Mouse (Mus musculus) forebrain, embryonic 15.5 days (tissue): Measurements from ENCODE around the gene Macf1. TPM values are rescaled to one million over a fixed set of nuclear protein-coding genes. Genes with fewer than 3 reads are reported as not detected.
"Not testable (repeated sequence)": the region's sequence is repeated elsewhere in the genome, so short reads cannot be mapped to it uniquely, and the experiment has no call there.

Experiments
- ATAC-seq: fragments of 200-750 bp; cut with Nextera tagmentation; replicated peaks from 2 replicates; pipeline ENCODE4 v1.8.0; 2017; ENCODE audit warnings: mild to moderate bottlenecking, moderate TSS enrichment, moderate library complexity
- H3K27ac ChIP-seq: fragments of 300-500 bp; sonication (generic); replicated peaks from 2 replicates; pipeline ENCODE4 v1.5.1; 2015; ENCODE audit warnings: mild to moderate bottlenecking, inconsistent platforms
- H3K27me3 ChIP-seq: fragments of 300-500 bp; sonication (generic); 2 replicates; pipeline ENCODE4 v1.6.1; 2015; ENCODE audit warnings: inconsistent platforms
- H3K36me3 ChIP-seq: fragments of 300-500 bp; sonication (generic); 2 replicates; pipeline ENCODE4 v1.6.1; 2015; ENCODE audit warnings: mild to moderate bottlenecking, inconsistent platforms
- H3K4me1 ChIP-seq: fragments of 300-500 bp; sonication (generic); 2 replicates; pipeline ENCODE4 v1.6.1; 2015; ENCODE audit warnings: inconsistent platforms
- H3K4me2 ChIP-seq: fragments of 300-500 bp; sonication (generic); replicated peaks from 2 replicates; pipeline ENCODE4 v1.6.1; 2015; ENCODE audit warnings: mild to moderate bottlenecking, inconsistent platforms
- H3K4me3 ChIP-seq: fragments of 300-500 bp; sonication (generic); 2 replicates; pipeline ENCODE4 v1.5.1; 2015; ENCODE audit warnings: mild to moderate bottlenecking, inconsistent platforms
- H3K9ac ChIP-seq: fragments of 300-500 bp; sonication (generic); replicated peaks from 2 replicates; pipeline ENCODE4 v1.6.1; 2015; ENCODE audit warnings: mild to moderate bottlenecking, inconsistent platforms
- H3K9me3 ChIP-seq: fragments of 300-500 bp; sonication (generic); 2 replicates; pipeline ENCODE4 v1.6.1; 2016; ENCODE audit warnings: inconsistent platforms
- WGBS: fragments of 180-500 bp; shearing (Covaris S2); methylation state at CpG from one replicate; pipeline ENCODE4 v1.1.7; 2015; ENCODE audit warnings: mixed read lengths; 5-methylcytosine and 5-hydroxymethylcytosine counted together
- polyA plus RNA-seq: library from polyadenylated mRNA; unstranded; fragments of >200 nt; fragmentation: Nextera tagmentation; extraction: Ambion mirVana; gene quantifications from 2 replicates; pipeline ENCODE4 v1.2.1, GENCODE M21; 2015

Macf1 gene
- polyA plus RNA-seq, 1 experiment from 2014 or later = 76.0 TPM

DNA sequence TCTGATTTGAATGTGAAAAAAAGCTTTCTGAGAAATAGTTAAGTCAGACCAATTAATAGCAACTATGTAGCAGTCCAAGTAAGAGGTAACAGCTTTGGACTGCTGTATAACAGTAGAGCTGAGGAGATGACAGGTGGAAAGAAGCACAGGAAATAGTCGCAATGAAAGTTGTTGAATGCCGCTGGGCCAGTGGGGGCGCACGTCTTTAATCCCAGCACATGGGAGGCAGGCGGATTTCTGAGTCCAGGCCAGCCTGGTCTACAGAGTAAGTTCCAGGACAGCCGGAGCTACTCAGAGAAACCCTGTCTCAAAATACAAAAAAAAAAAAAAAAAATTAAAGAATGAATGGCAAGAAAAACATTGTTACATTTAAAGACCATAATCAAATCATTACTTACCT lies 35.0 kb downstream of the Macf1 start:
- no peak overlapping the region for H3K4me3 ChIP-seq
- H3K4me2 ChIP-seq = no peak overlapping the region
- H3K9ac ChIP-seq = no peak overlapping the region
- no peaks in the 10 kb centered on the region for H3K27me3 ChIP-seq
- 84% methylated on average over 6 of the region's 6 CpGs for WGBS
- H3K36me3 ChIP-seq = 0 out of 2 replicates have a peak, but pooled peaks cover 4% of the 10 kb centered on the region
- no peak overlapping the region for H3K27ac ChIP-seq
- ATAC-seq = no peak
- no peaks in the 10 kb centered on the region for H3K9me3 ChIP-seq
- H3K4me1 ChIP-seq = no peaks in the 10 kb centered on the region

GRCm38 (mm10) chr4:123647668-123648067 lies 36.5 kb downstream of the Macf1 start:
- no peak for ATAC-seq
- WGBS = 91% methylated on average over 4 of the region's 4 CpGs
- Histone ChIP-seq H3K4me2 (no peak overlapping the region), H3K4me1 (peaks cover 10% of the 10 kb centered on the region), H3K9me3 (no peaks in the 10 kb centered on the region), H3K9ac (no peak overlapping the region), H3K27me3 (no peaks in the 10 kb centered on the region), H3K4me3 (no peak overlapping the region), H3K27ac (no peak overlapping the region), H3K36me3 (0 out of 2 replicates have a peak, but pooled peaks cover 4% of the 10 kb centered on the region)

DNA sequence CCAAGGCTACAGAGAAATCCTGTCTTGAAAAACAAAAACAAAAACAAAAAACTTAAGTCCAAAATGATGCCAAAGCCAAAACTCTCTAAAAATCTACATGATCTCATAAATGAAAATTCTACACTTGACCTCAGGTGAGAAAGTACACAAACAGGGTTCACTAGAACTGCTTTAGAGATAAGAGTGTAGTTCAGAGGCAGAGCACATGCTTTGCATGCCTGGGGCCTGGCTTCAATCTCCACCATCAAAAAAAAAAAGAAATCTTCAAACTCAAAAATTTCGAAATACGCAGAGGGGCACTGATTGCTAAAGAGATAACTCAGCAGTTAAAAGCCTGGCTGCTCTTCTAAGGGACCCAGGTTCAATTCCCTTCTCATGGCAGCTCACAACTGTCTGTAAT lies 37.1 kb downstream of the Macf1 start:
- Histone ChIP-seq H3K4me1 (peaks cover 12% of the 10 kb centered on the region), H3K27ac (no peak overlapping the region), H3K9me3 (no peaks in the 10 kb centered on the region), H3K4me2 (no peak overlapping the region), H3K27me3 (no peaks in the 10 kb centered on the region), H3K9ac (no peak overlapping the region), H3K36me3 (0 out of 2 replicates have a peak, but pooled peaks cover 4% of the 10 kb centered on the region), H3K4me3 (no peak overlapping the region)
- whole genome bisulfite sequencing = 96% methylated on average over 2 of the region's 2 CpGs
- no peak for ATAC-seq

DNA sequence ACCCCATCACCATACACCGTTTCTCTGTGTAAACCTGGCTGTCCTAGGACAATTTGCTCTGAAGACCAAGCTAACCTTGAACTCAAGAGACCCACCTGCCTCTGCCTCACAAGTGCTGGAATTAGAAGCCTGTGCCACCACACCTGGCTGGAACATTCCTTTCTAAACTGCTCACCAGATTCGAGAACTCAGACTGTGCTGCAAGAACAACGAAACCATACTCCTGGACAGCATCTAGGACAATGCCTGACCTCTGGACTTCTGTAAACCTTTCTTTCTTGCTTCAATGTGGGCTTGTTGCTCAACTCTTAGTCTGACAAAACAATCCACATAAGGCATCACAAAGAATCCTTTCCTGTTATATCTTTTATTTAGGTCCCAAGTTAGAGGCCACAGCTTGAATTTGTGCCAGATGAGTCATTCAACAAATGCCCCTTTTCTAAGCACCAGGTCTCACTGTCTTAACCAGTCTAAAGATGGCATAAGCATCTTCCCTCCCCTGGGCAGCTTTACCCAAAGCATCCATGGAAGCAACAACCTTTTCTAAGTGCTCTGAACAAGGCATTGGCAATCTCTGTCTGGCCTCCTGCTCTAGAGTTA lies 38.8 kb downstream of the Macf1 start:
- H3K4me2 ChIP-seq = no peak overlapping the region
- H3K9ac ChIP-seq = no peak overlapping the region
- no peak for ATAC-seq
- H3K4me3 ChIP-seq = no peak overlapping the region
- H3K27ac ChIP-seq = no peak overlapping the region
- 95% methylated on average over 3 of the region's 3 CpGs for WGBS
- no peaks in the 10 kb centered on the region for H3K9me3 ChIP-seq
- 0 out of 2 replicates have a peak, but pooled peaks cover 4% of the 10 kb centered on the region for H3K36me3 ChIP-seq
- no peaks in the 10 kb centered on the region for H3K27me3 ChIP-seq
- H3K4me1 ChIP-seq = peaks cover 12% of the 10 kb centered on the region

DNA sequence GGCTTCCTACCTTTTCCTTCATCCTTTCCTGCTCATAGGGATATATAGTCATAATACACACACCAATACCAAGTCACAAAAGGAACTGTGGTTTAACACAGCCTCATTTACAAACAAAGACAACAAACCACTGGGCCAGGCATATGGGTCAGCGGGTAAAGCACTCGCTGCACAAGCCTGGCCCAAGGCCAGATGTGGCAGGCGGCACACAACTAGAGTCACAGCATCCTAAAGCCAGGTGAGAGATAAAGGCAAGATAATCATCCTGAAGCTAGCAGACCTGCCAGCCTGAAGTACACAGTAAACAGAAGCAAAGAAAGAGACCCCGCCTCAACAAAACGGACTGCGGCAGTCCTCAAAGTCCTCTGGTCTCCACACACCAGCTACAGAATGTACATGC lies 40.6 kb downstream of the Macf1 start:
- no peak overlapping the region for H3K4me2 ChIP-seq
- no peak for ATAC-seq
- H3K9me3 ChIP-seq = no peaks in the 10 kb centered on the region
- no peak overlapping the region for H3K27ac ChIP-seq
- H3K9ac ChIP-seq = no peak overlapping the region
- peaks cover 4% of the 10 kb centered on the region; the same call in 1 of the 2 replicates for H3K36me3 ChIP-seq
- 78% methylated on average over 6 of the region's 6 CpGs for WGBS
- no peak overlapping the region for H3K4me3 ChIP-seq
- peaks cover 12% of the 10 kb centered on the region for H3K4me1 ChIP-seq
- no peaks in the 10 kb centered on the region for H3K27me3 ChIP-seq

DNA sequence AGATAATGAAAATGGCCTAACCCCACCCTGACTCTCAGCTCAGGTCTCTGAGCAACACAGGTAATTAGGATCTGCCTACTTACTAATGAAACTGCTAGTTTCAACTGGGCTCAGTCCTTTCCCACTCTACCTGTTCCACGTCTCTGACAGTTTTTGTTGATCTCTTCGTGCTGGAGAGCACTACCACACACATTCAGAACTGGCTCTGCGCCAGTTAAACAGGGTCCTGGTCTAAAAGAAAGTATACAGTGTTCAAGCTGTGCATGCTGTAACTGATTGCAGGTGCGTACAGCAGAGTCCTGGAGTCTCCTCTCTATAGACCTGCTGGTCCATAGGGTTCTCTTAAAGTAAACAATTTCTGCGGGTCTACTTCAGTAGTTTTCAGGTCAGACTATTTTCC lies 41.3 kb downstream of the Macf1 start:
- no peak overlapping the region for H3K4me2 ChIP-seq
- peaks cover 5% of the 10 kb centered on the region; the same call in 1 of the 2 replicates for H3K36me3 ChIP-seq
- H3K4me3 ChIP-seq = no peak overlapping the region
- peaks cover 12% of the 10 kb centered on the region for H3K4me1 ChIP-seq
- no peaks in the 10 kb centered on the region for H3K27me3 ChIP-seq
- 64% methylated on average over 5 of the region's 5 CpGs for WGBS
- H3K27ac ChIP-seq = 0 out of 2 replicates have a peak overlapping the region, but pooled peaks have one; percentile 14
- H3K9me3 ChIP-seq = no peaks in the 10 kb centered on the region
- no peak overlapping the region for H3K9ac ChIP-seq
- ATAC-seq = no peak

DNA sequence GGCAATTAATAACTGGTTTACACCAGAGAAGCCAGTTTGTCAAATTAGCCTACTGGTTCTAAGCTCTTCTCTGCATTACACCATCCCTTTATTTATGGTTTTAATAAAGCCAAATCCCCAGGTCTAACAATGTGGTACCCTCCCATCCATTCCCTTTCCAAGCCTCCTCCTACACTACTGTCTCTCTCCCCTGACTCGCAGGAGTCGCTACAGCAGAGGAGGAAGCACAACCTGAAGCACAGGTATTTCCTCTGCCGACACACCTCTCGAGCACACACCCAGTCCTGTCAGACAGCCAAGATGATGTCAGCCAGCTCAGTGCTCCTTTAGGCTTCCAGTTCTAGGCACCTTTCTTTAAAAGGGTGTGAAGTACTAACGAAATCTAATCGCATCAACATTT lies 47.0 kb downstream of the Macf1 start:
- Histone ChIP-seq H3K36me3 (peaks cover 5% of the 10 kb centered on the region; the same call in 1 of the 2 replicates), H3K27ac (no peak overlapping the region), H3K9me3 (no peaks in the 10 kb centered on the region), H3K9ac (no peak overlapping the region), H3K4me1 (peaks cover 12% of the 10 kb centered on the region; the same call in 1 of the 2 replicates), H3K4me2 (no peak overlapping the region), H3K27me3 (no peaks in the 10 kb centered on the region), H3K4me3 (no peak overlapping the region)
- no peak for ATAC-seq
- WGBS = 90% methylated on average over 6 of the region's 6 CpGs

DNA sequence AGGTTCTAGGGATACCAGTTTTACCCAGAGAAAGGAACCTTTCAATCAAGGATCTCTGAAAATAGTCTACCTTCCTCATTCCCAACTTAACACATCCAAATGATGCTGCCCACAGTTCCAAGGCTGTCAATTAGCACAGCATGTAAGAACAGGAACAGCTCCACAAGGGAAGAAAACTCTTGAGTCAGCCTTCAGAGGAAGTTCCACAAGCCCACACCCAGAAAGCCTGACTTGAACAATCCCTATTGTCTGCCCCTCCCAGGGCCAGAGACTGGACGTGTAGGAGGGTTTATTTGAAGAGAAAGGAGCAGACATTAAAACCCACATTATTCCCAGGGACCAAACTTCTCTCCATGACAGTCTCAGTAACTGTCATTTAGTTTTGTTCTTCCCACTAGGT lies 48.7 kb downstream of the Macf1 start:
- 0 out of 2 replicates have a peak overlapping the region, but pooled peaks have one; percentile 15 for H3K27ac ChIP-seq
- no peak overlapping the region for H3K4me3 ChIP-seq
- no peaks in the 10 kb centered on the region for H3K27me3 ChIP-seq
- no peak overlapping the region for H3K9ac ChIP-seq
- H3K36me3 ChIP-seq = peaks cover 5% of the 10 kb centered on the region; the same call in 1 of the 2 replicates
- no peak overlapping the region for H3K4me2 ChIP-seq
- H3K4me1 ChIP-seq = peaks cover 12% of the 10 kb centered on the region; the same call in 1 of the 2 replicates
- 34% methylated on average over 1 of the region's 1 CpGs for WGBS
- no peak for ATAC-seq
- H3K9me3 ChIP-seq = no peaks in the 10 kb centered on the region

DNA sequence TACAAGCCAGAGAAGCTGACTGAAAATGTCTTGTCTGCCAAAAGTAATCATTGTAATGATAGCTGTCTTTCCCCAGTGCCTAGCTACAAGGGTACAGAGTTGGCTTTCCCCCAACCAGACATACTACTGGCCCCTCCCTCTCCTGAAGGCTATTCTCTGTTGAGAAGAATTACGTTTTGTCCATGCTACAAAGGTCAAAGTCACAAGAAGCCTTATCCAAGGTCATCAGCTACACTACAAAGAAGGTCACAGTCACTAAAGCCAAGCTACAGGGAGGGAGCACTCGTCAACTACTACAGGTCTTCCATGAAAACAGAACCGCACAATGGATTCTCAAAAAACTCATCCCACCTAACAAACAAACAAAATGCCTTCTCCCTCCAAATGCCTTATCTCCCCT lies 49.7 kb downstream of the Macf1 start:
- Histone ChIP-seq H3K9ac (no peak overlapping the region), H3K27ac (peak overlapping the region; percentile 33; the same call in 1 of the 2 replicates), H3K4me1 (peaks cover 12% of the 10 kb centered on the region; the same call in 1 of the 2 replicates), H3K9me3 (no peaks in the 10 kb centered on the region), H3K27me3 (no peaks in the 10 kb centered on the region), H3K4me3 (no peak overlapping the region), H3K4me2 (no peak overlapping the region), H3K36me3 (peaks cover 5% of the 10 kb centered on the region; the same call in 1 of the 2 replicates)
- no peak for ATAC-seq
- WGBS = 82% methylated on average over 3 of the region's 3 CpGs

- H3K4me3 ChIP-seq = no peak overlapping the region
- 86% methylated on average over 4 of the region's 4 CpGs for WGBS
- H3K27ac ChIP-seq = peak overlapping the region; percentile 33; the same call in 1 of the 2 replicates
- H3K9me3 ChIP-seq = no peaks in the 10 kb centered on the region
- no peak overlapping the region for H3K9ac ChIP-seq
- no peak overlapping the region for H3K4me2 ChIP-seq
- no peak for ATAC-seq
- no peaks in the 10 kb centered on the region for H3K27me3 ChIP-seq
- H3K4me1 ChIP-seq = peaks cover 12% of the 10 kb centered on the region; the same call in 1 of the 2 replicates
- peaks cover 7% of the 10 kb centered on the region; the same call in 1 of the 2 replicates for H3K36me3 ChIP-seq
Observed at GRCm38 (mm10) chr4:123633874-123634273, 50.3 kb downstream of the Macf1 start.

- Histone ChIP-seq H3K4me1 (peaks cover 12% of the 10 kb centered on the region; the same call in 1 of the 2 replicates), H3K36me3 (peaks cover 6% of the 10 kb centered on the region; the same call in 1 of the 2 replicates), H3K27ac (no peak overlapping the region), H3K9ac (no peak overlapping the region), H3K27me3 (no peaks in the 10 kb centered on the region), H3K4me3 (no peak overlapping the region), H3K9me3 (no peaks in the 10 kb centered on the region), H3K4me2 (no peak overlapping the region)
- ATAC-seq = no peak
- WGBS = 45% methylated on average over 3 of the region's 3 CpGs
Observed at GRCm38 (mm10) chr4:123633370-123633769, 50.8 kb downstream of the Macf1 start.

- not testable (repeated sequence) for H3K4me3 ChIP-seq, H3K36me3 ChIP-seq, H3K9ac ChIP-seq, ATAC-seq, H3K9me3 ChIP-seq, H3K27me3 ChIP-seq, H3K4me2 ChIP-seq, H3K27ac ChIP-seq
- H3K4me1 ChIP-seq = peaks cover 17% of the 10 kb centered on the region
- WGBS = 93% methylated on average over 5 of the region's 6 CpGs
Observed at GRCm38 (mm10) chr4:123632116-123632515, 52.0 kb downstream of the Macf1 start.
